Mouse (Mus musculus) lung, postnatal 0 days (tissue): Measurements from ENCODE around the gene Abhd12. TPM values are rescaled to one million over a fixed set of nuclear protein-coding genes. Genes with fewer than 3 reads are reported as not detected.

Experiments
- ATAC-seq: fragments of 200-750 bp; cut with Nextera tagmentation; 2 replicates; pipeline ENCODE4 v1.8.0; 2017; ENCODE audit warnings: moderate library complexity
- DNase-seq: peaks from one replicate; pipeline ENCODE4 v3.0.0-alpha.2; 2016; ENCODE audit warnings: low spot score
- H3K27ac ChIP-seq: fragments of 300-500 bp; sonication (generic); 2 replicates; pipeline ENCODE4 v1.5.1; 2014; ENCODE audit warnings: antibody characterized with exemption, mild to moderate bottlenecking, low read length, mixed read lengths
- H3K27me3 ChIP-seq: fragments of 300-500 bp; sonication (generic); replicated peaks from 2 replicates; pipeline ENCODE4 v1.6.1; 2014; ENCODE audit warnings: low read length, mixed read lengths; ENCODE audit not compliant: insufficient read depth
- H3K36me3 ChIP-seq: fragments of 300-500 bp; sonication (generic); 2 replicates; pipeline ENCODE4 v1.6.1; 2014; ENCODE audit warnings: low read length, mixed read lengths; ENCODE audit not compliant: insufficient read depth
- H3K4me1 ChIP-seq: fragments of 300-500 bp; sonication (generic); 2 replicates; pipeline ENCODE4 v1.6.1; 2014; ENCODE audit warnings: antibody characterized with exemption, low read depth, low read length, mixed read lengths; ENCODE audit not compliant: insufficient read depth
- H3K4me2 ChIP-seq: fragments of 300-500 bp; sonication (generic); replicated peaks from 2 replicates; pipeline ENCODE4 v1.6.1; 2014; ENCODE audit warnings: low read depth, mild to moderate bottlenecking, low read length, moderate library complexity, mixed read lengths
- H3K4me3 ChIP-seq: fragments of 300-500 bp; sonication (generic); 2 replicates; pipeline ENCODE4 v1.5.1; 2014; ENCODE audit warnings: low read depth, low read length
- H3K9ac ChIP-seq: fragments of 300-500 bp; sonication (generic); replicated peaks from 2 replicates; pipeline ENCODE4 v1.6.1; 2014; ENCODE audit warnings: low read depth, mild to moderate bottlenecking
- H3K9me3 ChIP-seq: fragments of 300-500 bp; sonication (generic); 2 replicates; pipeline ENCODE4 v1.6.1; 2016; ENCODE audit warnings: low read length, mixed read lengths
- CTCF ChIP-seq: IDR thresholded peaks from 2 replicates; pipeline ENCODE4 v1.5.1; 2016; ENCODE audit warnings: antibody characterized with exemption, mild to moderate bottlenecking
- EP300 ChIP-seq: IDR thresholded peaks from 2 replicates; pipeline ENCODE4 v1.6.1; 2016; ENCODE audit warnings: antibody characterized with exemption, mild to moderate bottlenecking, control low read depth
- WGBS: fragments of 180-500 bp; shearing (Covaris S2); extraction: QIAGEN DNeasy Blood & Tissue Kit; methylation state at CpG from one replicate; pipeline ENCODE4 v1.1.7; 2014; 5-methylcytosine and 5-hydroxymethylcytosine counted together
- polyA plus RNA-seq: library from polyadenylated mRNA; unstranded; fragments of >200 nt; fragmentation: Nextera tagmentation; extraction: Ambion mirVana; gene quantifications from 2 replicates; pipeline ENCODE4 v1.2.1, GENCODE M21; 2015

Gene Abhd12
- polyA plus RNA-seq, 1 experiment from 2014 or later = 56.5 TPM

DNA sequence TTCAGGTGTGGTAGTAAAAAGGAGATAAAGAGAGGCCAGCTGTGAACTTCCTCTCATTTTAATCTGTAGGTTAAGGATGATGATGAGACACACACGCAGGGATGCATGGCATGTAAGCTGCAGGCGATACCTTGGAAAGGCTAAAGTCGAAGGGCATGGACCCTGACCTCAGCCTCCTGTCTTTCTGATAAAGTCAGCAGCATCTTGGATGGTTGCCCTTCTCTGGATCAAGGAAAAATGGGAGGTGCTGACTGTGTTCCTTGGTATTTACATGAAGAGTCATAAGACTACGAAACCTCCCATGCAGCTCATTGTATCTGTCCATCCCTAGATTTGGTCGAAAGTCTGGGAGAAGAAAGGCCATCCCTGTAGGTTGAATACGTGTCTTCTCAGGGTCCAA, 4.2 kb downstream of the Abhd12 start:
- H3K27ac ChIP-seq = no peak overlapping the region
- TF ChIP-seq EP300 = no peak
- TF ChIP-seq CTCF = no peak
- H3K9me3 ChIP-seq = no peaks in the 10 kb centered on the region
- no peak for ATAC-seq
- WGBS = 93% methylated on average over 6 of the region's 6 CpGs
- H3K27me3 ChIP-seq = no peaks in the 10 kb centered on the region
- H3K4me2 ChIP-seq = no peak overlapping the region
- H3K36me3 ChIP-seq = no peaks in the 10 kb centered on the region
- H3K4me3 ChIP-seq = no peak overlapping the region
- no peaks in the 10 kb centered on the region; the same call in 1 of the 2 replicates for H3K4me1 ChIP-seq
- no peak overlapping the region for H3K9ac ChIP-seq
- no peak for DNase-seq

DNA sequence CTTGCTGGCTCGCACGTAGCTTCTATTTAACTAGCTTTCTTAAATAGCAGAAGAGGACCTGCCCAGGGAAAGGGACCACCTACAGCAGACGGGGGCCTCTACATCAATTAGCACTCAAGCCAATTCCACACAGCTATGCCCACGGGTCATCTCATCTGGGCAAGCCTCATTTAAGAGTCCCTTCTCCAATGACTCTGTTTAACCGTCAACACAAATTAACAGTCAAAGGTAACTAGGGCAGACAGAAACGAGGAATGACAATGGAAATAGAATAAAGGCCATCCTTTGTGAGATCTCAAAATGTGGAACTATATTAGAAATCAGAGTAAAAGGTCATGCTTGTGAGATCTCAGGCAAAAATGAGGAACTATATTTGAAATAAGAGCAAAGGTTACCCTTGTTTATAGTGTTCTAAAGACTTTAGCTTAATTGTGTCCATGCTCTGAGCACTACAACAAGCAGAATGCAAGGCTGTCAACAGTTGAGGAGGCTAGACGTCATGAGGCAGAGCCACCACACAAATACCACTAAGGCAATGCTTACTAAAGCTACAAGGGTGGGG, 8.8 kb downstream of the Abhd12 start:
- no peak overlapping the region for H3K9ac ChIP-seq
- no peaks in the 10 kb centered on the region for H3K4me1 ChIP-seq
- ATAC-seq = no peak; the same call in 1 of the 2 replicates
- H3K9me3 ChIP-seq = no peaks in the 10 kb centered on the region
- H3K4me3 ChIP-seq = no peak overlapping the region
- H3K27ac ChIP-seq = no peak overlapping the region
- DNase-seq = peak; percentile 29
- TF ChIP-seq CTCF (no peak), EP300 (no peak)
- H3K27me3 ChIP-seq = no peaks in the 10 kb centered on the region
- H3K4me2 ChIP-seq = no peak overlapping the region
- 69% methylated on average over 7 of the region's 7 CpGs for WGBS
- H3K36me3 ChIP-seq = no peaks in the 10 kb centered on the region

DNA sequence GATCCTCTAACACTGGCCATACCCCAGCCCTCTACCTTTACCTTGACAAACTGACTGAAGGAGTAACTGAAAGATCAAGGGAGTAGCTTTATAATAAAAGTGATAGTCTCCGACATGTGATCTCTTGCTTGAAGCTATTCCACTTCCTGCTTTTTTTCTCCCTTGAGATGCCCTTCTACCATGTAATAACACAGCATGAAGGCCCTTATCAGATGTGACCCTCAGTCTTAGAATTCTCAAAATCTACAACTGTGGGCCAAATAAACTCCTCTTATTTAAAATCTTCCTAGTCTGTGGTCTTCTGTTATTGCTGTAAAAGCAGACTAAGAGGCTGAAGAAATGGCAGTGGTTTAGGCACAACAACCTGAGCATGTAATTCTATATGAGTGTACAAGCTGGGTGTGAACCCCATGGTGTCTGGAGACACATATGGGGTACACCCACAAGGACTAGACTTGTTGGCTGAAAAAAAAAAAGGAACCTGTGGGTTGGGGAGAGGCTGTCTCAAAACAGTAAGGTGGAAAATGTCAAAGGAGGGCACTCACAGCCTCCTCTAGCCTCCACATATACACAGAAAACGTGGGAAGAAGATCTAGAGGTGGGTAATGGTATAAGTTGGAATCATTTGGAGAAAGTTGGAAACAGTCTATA, 9.8 kb downstream of the Abhd12 start:
- H3K4me2 ChIP-seq = no peak overlapping the region
- no peaks in the 10 kb centered on the region for H3K9me3 ChIP-seq
- H3K4me1 ChIP-seq = no peaks in the 10 kb centered on the region
- WGBS = 85% methylated on average over 2 of the region's 2 CpGs
- H3K4me3 ChIP-seq = no peak overlapping the region
- no peak overlapping the region for H3K27ac ChIP-seq
- H3K36me3 ChIP-seq = no peaks in the 10 kb centered on the region
- H3K9ac ChIP-seq = no peak overlapping the region
- ATAC-seq (no peak), DNase-seq (no peak)
- H3K27me3 ChIP-seq = no peaks in the 10 kb centered on the region
- TF ChIP-seq CTCF = no peak
- no peak for TF ChIP-seq EP300

DNA sequence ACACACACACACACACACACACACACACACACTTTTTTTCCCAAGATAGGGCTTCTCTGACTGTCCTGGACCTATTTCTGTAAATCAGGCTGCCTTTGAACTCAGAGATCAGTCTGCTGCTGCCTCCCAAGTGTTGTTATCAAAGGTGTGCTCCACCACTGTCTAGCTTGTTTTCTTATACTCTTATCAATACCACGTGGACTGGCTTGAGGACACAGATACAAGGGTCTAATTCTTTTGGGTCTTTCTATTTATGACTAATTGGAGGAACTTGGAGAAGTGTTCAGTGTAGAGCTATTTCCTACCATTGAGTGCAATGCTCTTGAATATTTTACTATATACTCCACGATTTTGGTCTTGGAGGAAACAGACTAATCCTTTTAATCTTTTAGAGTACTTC, 17.2 kb downstream of the Abhd12 start:
- H3K4me1 ChIP-seq = no peaks in the 10 kb centered on the region
- DNase-seq (no peak), ATAC-seq (no peak)
- H3K27me3 ChIP-seq = no peaks in the 10 kb centered on the region
- H3K27ac ChIP-seq = no peak overlapping the region
- H3K9me3 ChIP-seq = no peaks in the 10 kb centered on the region
- TF ChIP-seq CTCF = no peak
- TF ChIP-seq EP300 = no peak
- H3K36me3 ChIP-seq = no peaks in the 10 kb centered on the region
- H3K9ac ChIP-seq = no peak overlapping the region
- 51% methylated on average over 2 of the region's 2 CpGs for WGBS
- H3K4me3 ChIP-seq = no peak overlapping the region
- no peak overlapping the region for H3K4me2 ChIP-seq

DNA sequence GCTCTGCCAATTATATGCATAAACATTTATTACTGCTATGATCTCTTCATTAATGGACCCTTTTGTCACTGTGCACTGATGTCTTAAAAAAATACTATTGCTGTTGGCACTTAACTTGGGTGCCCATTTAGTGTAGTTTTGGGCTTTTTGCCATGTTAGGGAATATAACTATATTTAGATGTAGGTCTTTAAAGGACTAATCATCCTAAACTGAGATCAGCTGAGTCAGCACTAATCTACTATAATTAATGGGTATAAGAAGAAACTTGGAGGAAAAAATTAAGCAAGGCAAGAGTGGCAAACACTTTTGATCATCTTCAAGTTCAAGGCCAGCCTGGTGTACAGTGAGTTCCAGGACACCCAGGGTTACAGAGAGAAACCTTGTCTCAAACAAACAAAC, 18.2 kb downstream of the Abhd12 start:
- Histone ChIP-seq H3K9ac (no peak overlapping the region), H3K4me1 (no peaks in the 10 kb centered on the region), H3K36me3 (no peaks in the 10 kb centered on the region), H3K27me3 (no peaks in the 10 kb centered on the region), H3K27ac (no peak overlapping the region), H3K4me3 (no peak overlapping the region), H3K9me3 (no peaks in the 10 kb centered on the region), H3K4me2 (no peak overlapping the region)
- no peak for ATAC-seq
- no peak for TF ChIP-seq CTCF
- no peak for TF ChIP-seq EP300
- DNase-seq = no peak

DNA sequence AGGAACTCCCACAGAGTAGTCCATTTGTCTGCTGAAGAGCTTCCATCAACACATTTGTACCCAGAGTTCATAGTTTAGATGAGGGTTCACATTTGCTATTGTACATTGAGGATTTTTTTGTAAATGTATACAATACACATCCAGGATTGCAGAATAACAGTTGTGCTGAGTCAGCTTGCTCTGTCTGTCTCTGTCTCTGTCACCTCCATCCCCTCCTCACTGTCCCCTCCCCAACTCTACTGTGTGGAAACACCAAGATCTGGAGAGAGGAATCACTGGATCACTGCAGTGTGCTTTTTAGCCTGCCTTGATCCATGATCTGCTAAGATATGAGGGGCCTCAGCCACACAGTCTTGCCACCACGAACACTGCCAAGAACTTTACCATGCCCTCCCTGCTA, 18.7 kb downstream of the Abhd12 start:
- Histone ChIP-seq H3K4me2 (no peak overlapping the region), H3K4me3 (no peak overlapping the region), H3K4me1 (no peaks in the 10 kb centered on the region), H3K36me3 (no peaks in the 10 kb centered on the region), H3K27ac (no peak overlapping the region), H3K9ac (no peak overlapping the region), H3K9me3 (no peaks in the 10 kb centered on the region), H3K27me3 (no peaks in the 10 kb centered on the region)
- 51% methylated on average over 1 of the region's 1 CpGs for WGBS
- DNase-seq (peak; percentile 30), ATAC-seq (peak; percentile 43; the same call in 1 of the 2 replicates)
- TF ChIP-seq EP300 (no peak), CTCF (no peak)

DNA sequence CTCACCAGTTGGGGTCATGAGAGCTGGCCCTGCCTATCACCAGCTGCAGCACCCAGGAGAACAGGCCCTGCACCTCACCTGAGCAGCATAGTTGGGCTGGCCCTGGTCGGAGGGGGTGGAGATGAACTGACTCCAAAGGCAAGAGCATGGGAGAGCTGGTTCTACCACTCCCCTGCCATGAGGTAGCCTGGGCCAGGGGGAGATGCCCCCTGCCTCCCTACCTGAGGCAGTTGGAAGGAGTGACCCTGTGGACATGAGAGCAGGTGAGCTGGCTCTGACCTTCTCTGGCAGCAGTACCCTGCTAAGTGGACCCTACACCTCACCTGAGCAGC, 19.8 kb downstream of the Abhd12 start:
- Histone ChIP-seq H3K4me1 (no peaks in the 10 kb centered on the region), H3K4me3 (no peak overlapping the region), H3K36me3 (no peaks in the 10 kb centered on the region), H3K4me2 (no peak overlapping the region), H3K27me3 (no peaks in the 10 kb centered on the region), H3K9ac (no peak overlapping the region), H3K9me3 (no peaks in the 10 kb centered on the region), H3K27ac (no peak overlapping the region)
- no peak for TF ChIP-seq EP300
- TF ChIP-seq CTCF = no peak
- 60% methylated on average over 1 of the region's 1 CpGs for WGBS
- ATAC-seq (no peak; the same call in 1 of the 2 replicates), DNase-seq (no peak)
